Mouse (Mus musculus): ENCODE measurements around the gene Gk5.

The Gk5 gene

DNA sequence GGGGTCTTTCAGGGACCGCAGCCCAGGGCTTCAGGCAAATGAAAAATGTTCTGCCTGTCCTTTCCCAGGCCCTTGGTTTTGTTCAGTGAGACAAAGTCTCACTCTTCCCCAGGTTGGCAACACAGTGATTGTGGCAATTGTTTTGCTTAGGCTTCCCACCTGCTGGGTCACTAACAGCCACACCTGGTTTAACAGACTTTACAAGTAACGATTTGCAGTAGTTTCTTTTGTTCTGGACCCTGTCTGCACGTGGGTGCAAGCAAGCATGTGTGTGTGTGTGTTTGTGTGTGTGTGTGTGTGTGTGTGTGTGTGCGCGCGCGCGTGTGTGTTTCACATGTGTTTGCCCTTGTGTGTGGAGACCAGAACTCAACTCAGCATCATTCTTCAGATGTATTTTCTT lies 16.3 kb upstream of the Gk5 start:
- H3K4me1 ChIP-seq (replicated peaks; ENCODE audit: low read depth, low read length): no peaks in the 10 kb centered on the region; the same call in 1 of the 2 replicates
- H3K27me3 ChIP-seq (ENCODE audit: insufficient read depth, low read length): no peaks in the 10 kb centered on the region
- TF ChIP-seq CTCF (conservative IDR thresholded peaks at IDR 0.05; ENCODE audit: low read length): no peak
- TF ChIP-seq POU5F1 (IDR thresholded peaks at IDR 0.05; ENCODE audit: borderline replicate concordance, low read length): no peak
- no peak for TF ChIP-seq NANOG (IDR thresholded peaks at IDR 0.05; ENCODE audit: borderline replicate concordance, low read length)
- peaks cover 46% of the 10 kb centered on the region for H3K9me3 ChIP-seq (ENCODE audit: low read length)
- no peaks in the 10 kb centered on the region for H3K36me3 ChIP-seq (ENCODE audit: insufficient read depth, low read length)
- no peak overlapping the region for H3K4me3 ChIP-seq (replicated peaks; ENCODE audit: low read length)

DNA sequence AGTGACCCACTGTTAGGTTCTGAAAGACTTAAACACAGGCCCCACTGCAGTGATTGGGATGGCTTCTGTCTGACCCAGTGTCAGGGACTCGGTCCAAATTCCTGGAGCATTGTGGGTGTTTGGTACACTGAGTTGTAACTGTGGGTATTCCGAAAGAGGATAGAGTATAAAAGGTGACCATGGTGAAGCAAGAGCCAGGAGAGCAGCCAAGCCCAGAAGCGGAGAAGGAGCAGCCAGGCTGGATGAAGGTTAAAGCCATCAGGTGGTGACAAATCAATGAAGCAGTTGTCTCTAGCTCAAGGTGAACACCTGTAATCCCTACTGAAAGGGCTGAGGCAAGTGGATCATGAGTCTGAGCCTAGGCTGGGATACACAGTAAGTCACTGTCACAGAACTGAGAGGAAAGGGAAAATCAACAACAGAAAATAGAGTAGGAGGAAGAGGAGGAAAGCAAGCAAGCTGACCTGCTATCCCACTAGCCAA lies 6.2 kb upstream of the Gk5 start:
- no peaks in the 10 kb centered on the region for H3K9me3 ChIP-seq (ENCODE audit: low read length)
- TF ChIP-seq NANOG (IDR thresholded peaks at IDR 0.05; ENCODE audit: borderline replicate concordance, low read length): no peak
- no peak for TF ChIP-seq POU5F1 (IDR thresholded peaks at IDR 0.05; ENCODE audit: borderline replicate concordance, low read length)
- TF ChIP-seq CTCF (conservative IDR thresholded peaks at IDR 0.05; ENCODE audit: low read length): no peak
- H3K4me1 ChIP-seq (replicated peaks; ENCODE audit: low read depth, low read length): peaks cover 12% of the 10 kb centered on the region
- no peak overlapping the region for H3K4me3 ChIP-seq (replicated peaks; ENCODE audit: low read length)
- no peaks in the 10 kb centered on the region for H3K36me3 ChIP-seq (ENCODE audit: insufficient read depth, low read length)
- no peaks in the 10 kb centered on the region for H3K27me3 ChIP-seq (ENCODE audit: insufficient read depth, low read length)

DNA sequence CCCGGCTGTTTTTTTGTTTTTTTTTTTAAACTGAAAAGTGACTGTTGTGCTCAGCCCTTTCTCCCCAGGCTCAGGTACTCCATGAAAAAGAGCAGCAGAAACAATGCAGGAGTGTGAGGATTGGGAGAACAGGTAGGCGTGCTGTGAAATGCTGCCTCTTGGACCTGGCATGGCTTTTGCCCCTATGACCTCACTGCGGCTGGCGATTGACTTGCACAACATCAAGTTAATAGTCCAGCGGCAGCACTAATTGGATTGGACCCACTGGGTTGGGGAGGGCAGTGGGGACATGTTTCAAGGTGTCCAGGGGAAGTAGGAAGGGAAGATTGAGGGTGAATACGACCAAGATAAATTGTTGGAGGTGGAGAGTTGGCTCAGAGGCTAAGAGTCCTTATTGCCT lies 2.4 kb upstream of the Gk5 start:
- H3K9me3 ChIP-seq (ENCODE audit: low read length): no peaks in the 10 kb centered on the region
- H3K27me3 ChIP-seq (ENCODE audit: insufficient read depth, low read length): no peaks in the 10 kb centered on the region
- H3K4me1 ChIP-seq (replicated peaks; ENCODE audit: low read depth, low read length): peaks cover 39% of the 10 kb centered on the region
- no peak overlapping the region for H3K4me3 ChIP-seq (replicated peaks; ENCODE audit: low read length)
- no peaks in the 10 kb centered on the region for H3K36me3 ChIP-seq (ENCODE audit: insufficient read depth, low read length)
- TF ChIP-seq POU5F1 (IDR thresholded peaks at IDR 0.05; ENCODE audit: borderline replicate concordance, low read length) (no peak), CTCF (conservative IDR thresholded peaks at IDR 0.05; ENCODE audit: low read length) (no peak), NANOG (IDR thresholded peaks at IDR 0.05; ENCODE audit: borderline replicate concordance, low read length) (no peak)

DNA sequence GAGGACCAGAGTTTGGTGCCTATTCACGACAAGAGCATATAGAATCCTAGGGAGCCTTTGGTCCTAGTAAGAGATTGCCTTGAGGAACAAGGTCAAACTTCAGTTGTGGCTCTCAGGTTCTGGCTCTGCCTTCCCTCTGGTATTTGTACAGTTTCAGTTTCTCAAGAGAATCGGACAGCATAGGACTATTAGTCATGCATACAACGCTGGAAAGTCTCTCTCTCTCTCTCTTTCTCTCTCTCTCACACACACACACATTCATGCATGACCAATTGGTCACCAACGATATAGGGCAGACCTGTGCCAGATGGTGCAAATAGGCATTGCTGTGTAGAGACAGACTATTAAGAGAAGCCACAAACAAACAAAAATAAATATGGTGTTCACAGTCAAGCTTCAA lies 946 bp upstream of the Gk5 start:
- no peaks in the 10 kb centered on the region for H3K27me3 ChIP-seq (ENCODE audit: insufficient read depth, low read length)

DNA sequence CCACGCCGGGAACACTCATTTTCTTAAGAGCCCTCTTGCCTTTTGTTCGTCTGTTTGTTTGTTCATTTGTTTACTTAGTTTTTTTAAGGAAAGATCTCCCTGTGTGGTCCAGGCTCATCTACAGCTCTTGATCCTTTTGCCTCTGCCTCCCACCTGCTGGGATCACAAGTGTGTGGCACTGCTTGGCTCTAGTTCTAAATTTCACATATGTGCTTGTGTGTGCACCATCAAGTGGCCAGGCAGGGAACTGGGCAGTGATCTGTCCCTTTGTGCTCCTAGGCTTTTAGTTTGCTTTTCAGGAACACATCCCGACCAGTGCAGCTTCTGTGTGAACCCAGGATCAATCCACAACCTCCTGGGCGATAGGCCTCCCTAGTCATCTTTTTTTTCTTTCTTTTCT lies 8.8 kb downstream of the Gk5 start:
- Histone ChIP-seq H3K27me3 (ENCODE audit: insufficient read depth, low read length) (no peaks in the 10 kb centered on the region), H3K4me1 (replicated peaks; ENCODE audit: low read depth, low read length) (peaks cover 31% of the 10 kb centered on the region), H3K36me3 (ENCODE audit: insufficient read depth, low read length) (peaks cover 18% of the 10 kb centered on the region), H3K9me3 (ENCODE audit: low read length) (no peaks in the 10 kb centered on the region), H3K4me3 (replicated peaks; ENCODE audit: low read length) (no peak overlapping the region)
- TF ChIP-seq CTCF (conservative IDR thresholded peaks at IDR 0.05; ENCODE audit: low read length) (peak; percentile 19; the same call in 1 of the 2 replicates), NANOG (IDR thresholded peaks at IDR 0.05; ENCODE audit: borderline replicate concordance, low read length) (no peak)

More for the DNA sequence above, 946 bp upstream of the Gk5 start:
- Histone ChIP-seq H3K4me3 (replicated peaks; ENCODE audit: low read length) (peak overlapping the region; percentile 92), H3K36me3 (ENCODE audit: insufficient read depth, low read length) (no peaks in the 10 kb centered on the region), H3K4me1 (replicated peaks; ENCODE audit: low read depth, low read length) (peaks cover 46% of the 10 kb centered on the region), H3K9me3 (ENCODE audit: low read length) (no peaks in the 10 kb centered on the region)
- TF ChIP-seq CTCF (conservative IDR thresholded peaks at IDR 0.05; ENCODE audit: low read length) (no peak), NANOG (IDR thresholded peaks at IDR 0.05; ENCODE audit: borderline replicate concordance, low read length) (no peak), POU5F1 (IDR thresholded peaks at IDR 0.05; ENCODE audit: borderline replicate concordance, low read length) (no peak)

DNA sequence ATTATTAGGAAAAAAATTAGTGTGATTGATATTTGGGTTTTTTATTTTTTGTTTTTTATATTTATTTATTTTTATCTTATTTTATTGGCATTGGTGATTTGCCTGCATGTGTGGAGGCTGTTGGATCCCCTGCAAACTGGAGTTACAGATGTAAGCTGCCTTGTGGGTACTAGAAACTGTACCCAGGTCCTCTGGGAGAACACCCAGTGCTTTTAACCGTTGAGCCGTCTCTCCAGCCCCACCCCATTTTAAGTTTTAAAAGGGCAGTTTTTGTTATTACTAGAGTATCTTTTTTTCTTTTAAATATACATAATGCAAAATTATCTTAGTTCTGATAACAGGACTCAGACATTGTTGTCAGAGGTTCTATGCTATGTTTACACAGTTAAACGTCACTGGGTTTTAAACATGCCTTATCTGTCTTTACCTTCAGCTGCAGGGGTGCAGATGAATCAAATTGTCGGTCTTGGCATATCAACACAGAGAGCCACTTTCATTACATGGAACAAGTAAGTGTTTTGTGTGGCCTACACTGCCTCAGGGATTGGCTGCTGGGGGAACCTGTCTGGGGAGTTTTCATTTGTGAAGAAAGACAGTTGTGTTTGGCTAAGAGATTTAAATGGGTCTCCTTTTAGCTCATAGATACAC lies 13.9 kb downstream of the Gk5 start:
- no peak for TF ChIP-seq NANOG (IDR thresholded peaks at IDR 0.05; ENCODE audit: borderline replicate concordance, low read length)
- H3K4me1 ChIP-seq (replicated peaks; ENCODE audit: low read depth, low read length): peaks cover 14% of the 10 kb centered on the region
- H3K36me3 ChIP-seq (ENCODE audit: insufficient read depth, low read length): peaks cover 34% of the 10 kb centered on the region
- no peaks in the 10 kb centered on the region for H3K9me3 ChIP-seq (ENCODE audit: low read length)
- H3K4me3 ChIP-seq (replicated peaks; ENCODE audit: low read length): no peak overlapping the region
- no peaks in the 10 kb centered on the region for H3K27me3 ChIP-seq (ENCODE audit: insufficient read depth, low read length)

DNA sequence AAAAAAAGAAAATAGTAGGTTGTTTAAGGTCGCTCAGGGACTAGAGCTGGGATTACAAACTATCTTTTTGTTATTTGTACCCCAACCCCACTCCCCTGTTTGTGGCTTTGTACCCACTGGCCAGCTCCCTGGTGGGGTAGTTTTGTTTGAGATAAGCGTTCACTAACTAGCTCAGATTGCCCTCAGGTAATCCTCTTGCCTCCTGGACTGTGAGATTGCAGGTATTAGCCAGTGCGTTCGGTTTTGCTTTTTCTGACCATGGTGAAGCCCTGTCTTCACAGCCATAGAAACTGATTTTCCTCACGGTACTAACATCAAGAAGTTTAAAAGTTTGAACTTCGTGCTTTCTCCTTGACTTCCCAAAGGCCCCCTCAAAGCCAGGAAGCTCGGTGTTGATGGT lies 15.3 kb downstream of the Gk5 start:
- Histone ChIP-seq H3K4me3 (replicated peaks; ENCODE audit: low read length) (no peak overlapping the region), H3K9me3 (ENCODE audit: low read length) (no peaks in the 10 kb centered on the region), H3K36me3 (ENCODE audit: insufficient read depth, low read length) (peaks cover 37% of the 10 kb centered on the region), H3K4me1 (replicated peaks; ENCODE audit: low read depth, low read length) (peaks cover 23% of the 10 kb centered on the region), H3K27me3 (ENCODE audit: insufficient read depth, low read length) (no peaks in the 10 kb centered on the region)
- no peak for TF ChIP-seq POU5F1 (IDR thresholded peaks at IDR 0.05; ENCODE audit: borderline replicate concordance, low read length)
- no peak for TF ChIP-seq CTCF (conservative IDR thresholded peaks at IDR 0.05; ENCODE audit: low read length)
- no peak for TF ChIP-seq NANOG (IDR thresholded peaks at IDR 0.05; ENCODE audit: borderline replicate concordance, low read length)

DNA sequence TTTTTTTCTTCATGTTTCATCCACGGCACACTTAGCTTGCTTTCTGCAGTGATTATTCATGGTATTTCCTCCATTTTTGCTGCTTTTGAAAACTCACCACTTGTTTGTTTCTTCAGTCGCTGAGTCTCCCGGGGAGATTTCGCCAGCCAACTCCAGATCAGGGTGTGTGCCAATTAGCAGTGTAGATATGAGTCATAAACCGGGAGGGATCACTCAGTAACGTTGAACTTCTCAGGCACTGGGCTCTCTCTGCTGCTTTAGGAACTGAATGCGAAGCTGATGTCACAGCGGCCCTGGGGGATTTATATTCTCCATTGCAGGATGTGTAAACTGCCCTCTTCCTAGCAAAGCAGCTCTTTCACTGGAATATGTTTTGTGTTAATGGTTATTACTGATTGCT lies 15.8 kb downstream of the Gk5 start:
- no peaks in the 10 kb centered on the region for H3K9me3 ChIP-seq (ENCODE audit: low read length)
- peaks cover 37% of the 10 kb centered on the region for H3K36me3 ChIP-seq (ENCODE audit: insufficient read depth, low read length)
- no peak for TF ChIP-seq POU5F1 (IDR thresholded peaks at IDR 0.05; ENCODE audit: borderline replicate concordance, low read length)
- no peak for TF ChIP-seq NANOG (IDR thresholded peaks at IDR 0.05; ENCODE audit: borderline replicate concordance, low read length)
- TF ChIP-seq CTCF (conservative IDR thresholded peaks at IDR 0.05; ENCODE audit: low read length): no peak
- peaks cover 25% of the 10 kb centered on the region for H3K4me1 ChIP-seq (replicated peaks; ENCODE audit: low read depth, low read length)
- no peak overlapping the region for H3K4me3 ChIP-seq (replicated peaks; ENCODE audit: low read length)
- H3K27me3 ChIP-seq (ENCODE audit: insufficient read depth, low read length): no peaks in the 10 kb centered on the region

DNA sequence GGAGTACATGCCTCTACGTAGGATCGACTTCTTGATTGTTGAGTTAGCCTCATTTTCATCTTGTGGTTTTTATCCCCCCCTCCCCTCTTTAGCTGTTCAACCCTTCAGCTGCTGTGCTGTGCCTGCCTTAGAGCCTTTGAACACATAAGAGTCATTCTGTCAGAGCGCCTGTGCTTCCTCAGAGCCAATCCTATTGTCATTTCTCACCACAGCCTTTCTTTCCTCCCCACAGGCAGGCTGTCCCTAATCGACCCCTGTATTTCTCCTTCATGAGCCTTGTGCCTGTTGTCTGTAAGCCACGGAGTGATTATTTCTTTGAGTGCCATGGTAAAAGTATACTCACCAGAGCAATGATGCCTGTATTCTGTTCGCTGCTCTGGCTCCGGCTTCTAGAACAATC lies 16.3 kb downstream of the Gk5 start:
- Histone ChIP-seq H3K9me3 (ENCODE audit: low read length) (no peaks in the 10 kb centered on the region), H3K4me1 (replicated peaks; ENCODE audit: low read depth, low read length) (peaks cover 30% of the 10 kb centered on the region), H3K4me3 (replicated peaks; ENCODE audit: low read length) (no peak overlapping the region), H3K36me3 (ENCODE audit: insufficient read depth, low read length) (peaks cover 31% of the 10 kb centered on the region), H3K27me3 (ENCODE audit: insufficient read depth, low read length) (no peaks in the 10 kb centered on the region)
- no peak for TF ChIP-seq POU5F1 (IDR thresholded peaks at IDR 0.05; ENCODE audit: borderline replicate concordance, low read length)

All from E14TG2a.4 (cell line).